Mouse (Mus musculus) left cerebral cortex, postnatal 25 days (tissue): ENCODE results near the gene Gpha2. TPM values are rescaled to one million over a fixed set of nuclear protein-coding genes. Genes with fewer than 3 reads are reported as not detected.
A peak's percentile ranks its signal among the peaks of the same experiment; 100 is the strongest.

Experiments used
- DNase-seq, 2 experiments: peaks; one replicate each; pipeline ENCODE4 v3.0.0; 2022; ENCODE audit warnings: low spot score in 2 of 2, mixed read lengths in 1 of 2
- intact Hi-C: fragments of 180-260 bp; cut with DNase I; formaldehyde crosslinking; loops from one replicate; pipeline ENCODE4 v1.15.1; 2025
- total RNA-seq, 2 experiments: library from RNA; stranded (reverse); gene quantifications; 2 replicates each; pipeline ENCODE4 v1.2.3; 2021

Gene Gpha2
- total RNA-seq, 2 experiments from 2014 or later, result not detected

GRCm38 (mm10) chr19:6240725-6241124 lies 14.5 kb downstream of the Gpha2 start:
- intact Hi-C loops, result no loop called here
- no peak for DNase-seq

- peak; percentile 98 to 99 for DNase-seq
- intact Hi-C loops, result no loop called here
Measured at GRCm38 (mm10) chr19:6241274-6242107, 15.3 kb downstream of the Gpha2 start, which contains the start of gene Atg2a. Gene Atg2a (plus strand): TSS chr19:6241668.

DNA sequence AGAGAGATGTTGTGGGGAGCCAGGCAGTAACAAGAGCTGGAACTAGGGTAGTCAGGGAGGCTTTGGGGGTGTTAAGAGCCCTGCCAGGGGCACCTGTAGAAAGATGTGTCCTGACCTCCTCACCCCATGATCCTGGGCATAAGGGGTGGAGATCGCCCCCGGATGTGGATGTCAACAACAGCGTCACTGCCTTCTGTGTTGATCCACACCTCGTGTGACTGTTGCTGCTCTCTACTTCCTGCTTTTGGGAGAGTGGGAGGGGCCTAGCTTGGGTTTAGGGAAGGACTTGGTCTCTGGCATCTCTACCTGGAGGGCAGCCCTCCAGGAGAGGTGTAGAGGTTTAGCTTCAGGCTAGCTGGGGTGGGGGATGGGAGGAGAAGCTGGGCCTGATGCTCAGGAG lies 16.1 kb downstream of the Gpha2 start:
- intact Hi-C loops, result no loop called here
- no peak for DNase-seq

DNA sequence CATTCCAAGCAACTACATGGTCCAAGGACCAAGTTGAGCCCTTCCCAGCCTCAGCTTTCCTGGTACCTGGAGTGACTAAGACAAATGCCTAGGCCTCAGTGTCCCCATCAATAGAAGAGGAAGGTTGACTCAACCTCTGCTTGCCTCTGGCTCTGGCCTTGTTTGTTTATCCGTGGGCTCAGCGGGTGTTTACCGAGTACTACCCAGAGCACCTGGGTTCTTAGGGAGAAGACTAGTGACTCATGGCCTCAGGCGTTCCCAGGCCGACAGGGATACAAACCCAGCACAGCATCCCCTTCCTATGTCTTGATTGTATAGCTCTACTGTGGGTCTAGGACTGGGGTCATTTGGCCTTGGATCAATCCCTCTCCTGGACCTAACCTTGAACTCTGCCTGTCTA lies 17.0 kb downstream of the Gpha2 start:
- DNase-seq, result no peak
- intact Hi-C loops, result no loop called here

- intact Hi-C loops, result no loop called here
- DNase-seq, result no peak
Measured at GRCm38 (mm10) chr19:6245806-6246205, 19.6 kb downstream of the Gpha2 start.

DNA sequence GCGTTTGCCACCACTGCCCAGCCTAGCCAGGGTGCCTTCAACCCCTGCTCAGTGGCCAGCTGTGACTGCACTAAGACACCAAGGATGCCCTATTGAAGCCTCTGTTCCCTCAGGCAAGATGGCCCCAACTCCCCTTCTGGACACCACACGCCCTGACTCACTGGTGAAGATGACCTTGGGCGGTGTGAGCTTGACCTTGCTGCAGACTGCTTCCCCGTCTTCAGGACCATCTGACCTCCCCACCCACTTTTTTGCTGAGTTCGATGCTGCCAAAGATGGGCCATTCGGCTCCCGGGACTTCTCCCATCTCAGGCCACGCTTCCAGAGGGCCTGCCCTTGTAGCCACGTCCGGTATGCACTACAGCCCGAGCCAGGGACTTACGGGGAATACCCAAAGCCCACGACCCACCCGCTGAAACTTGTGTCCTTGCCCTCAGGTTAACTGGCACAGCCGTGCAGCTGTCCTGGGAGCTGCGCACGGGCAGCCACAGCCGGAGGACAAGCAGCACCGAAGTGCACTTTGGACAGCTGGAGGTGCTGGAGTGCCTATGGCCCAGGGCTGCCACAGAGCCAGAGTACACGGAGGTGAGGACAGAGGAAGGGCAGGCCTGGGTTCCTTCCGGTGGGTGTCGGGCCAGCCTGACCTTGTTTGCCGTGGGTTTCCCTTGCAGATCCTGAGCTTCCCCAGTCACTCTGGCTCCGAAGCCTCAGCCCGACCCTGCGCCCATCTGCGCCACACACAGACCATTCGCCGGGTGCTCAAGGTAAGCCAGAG lies 21.5 kb downstream of the Gpha2 start:
- intact Hi-C loops, result no loop called here

DNA sequence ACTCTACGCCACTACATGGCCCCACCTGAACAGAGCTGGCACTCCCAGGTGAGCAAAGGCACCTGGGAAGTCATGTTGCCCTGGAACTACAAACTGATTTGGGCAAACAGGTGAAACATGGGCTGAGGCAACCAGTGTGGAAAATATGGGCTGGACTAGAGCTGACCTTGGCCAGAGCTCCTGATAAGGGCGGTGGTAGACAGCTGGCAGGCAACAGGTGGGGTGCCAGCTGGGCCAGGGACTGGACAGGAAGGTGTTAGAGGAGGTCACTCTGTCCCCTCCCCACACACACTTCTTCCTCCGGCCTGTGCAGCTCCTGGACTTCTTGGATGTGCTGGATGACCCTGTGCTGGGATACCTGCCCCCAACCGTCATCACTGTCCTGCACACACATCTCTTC lies 26.8 kb downstream of the Gpha2 start:
- intact Hi-C loops, result no loop called here
- DNase-seq, result no peak

More for the DNA sequence above, 21.5 kb downstream of the Gpha2 start:
- DNase-seq, result no peak

- no peak for DNase-seq
- intact Hi-C loops, result no loop called here
Measured at GRCm38 (mm10) chr19:6260428-6260827, 34.2 kb downstream of the Gpha2 start.

DNA sequence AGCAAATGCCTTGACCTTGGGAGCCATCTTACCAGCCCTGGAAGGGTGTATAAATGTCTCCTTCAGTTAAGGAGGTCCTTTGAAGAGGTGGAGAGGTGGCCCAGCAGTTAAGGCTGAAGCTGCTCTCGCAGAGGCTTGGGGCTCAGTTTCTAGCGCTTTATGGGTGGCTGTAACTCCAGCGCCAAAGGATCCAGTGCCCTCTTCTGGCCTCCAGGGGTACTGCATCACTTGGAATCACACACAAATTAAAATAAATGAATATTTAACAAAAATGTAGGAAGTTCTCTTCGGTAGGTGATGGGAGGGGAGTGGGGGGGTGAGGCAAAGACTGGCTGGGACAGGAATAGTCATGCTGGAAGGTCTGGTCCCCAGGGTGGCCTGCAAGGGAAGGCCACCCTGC lies 34.8 kb downstream of the Gpha2 start:
- no peak for DNase-seq
- intact Hi-C loops, result no loop called here

GRCm38 (mm10) chr19:6261379-6261778 lies 35.2 kb downstream of the Gpha2 start:
- DNase-seq, result no peak
- intact Hi-C loops, result no loop called here

DNA sequence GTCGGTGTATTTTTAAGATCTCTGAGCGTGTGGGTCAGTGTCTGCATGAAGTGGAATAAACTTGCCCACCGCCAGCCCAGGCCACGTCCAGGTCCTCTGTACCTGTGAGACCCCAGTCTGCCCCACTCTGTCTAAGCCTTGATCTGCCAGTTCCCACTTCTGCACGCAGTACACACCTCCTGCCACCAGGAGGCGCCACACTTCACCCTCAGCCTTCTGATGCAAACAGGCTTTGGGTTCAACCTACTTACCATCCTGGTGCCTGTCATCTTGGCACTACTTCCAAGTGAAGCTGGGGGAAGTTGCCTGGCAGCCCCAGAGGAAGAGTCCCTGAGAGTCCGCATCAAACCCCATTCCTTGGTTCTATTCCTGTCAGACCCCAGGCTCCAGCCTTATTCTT lies 36.0 kb downstream of the Gpha2 start:
- peak; percentile 34 to 62 for DNase-seq
- intact Hi-C loops, result no loop called here

DNA sequence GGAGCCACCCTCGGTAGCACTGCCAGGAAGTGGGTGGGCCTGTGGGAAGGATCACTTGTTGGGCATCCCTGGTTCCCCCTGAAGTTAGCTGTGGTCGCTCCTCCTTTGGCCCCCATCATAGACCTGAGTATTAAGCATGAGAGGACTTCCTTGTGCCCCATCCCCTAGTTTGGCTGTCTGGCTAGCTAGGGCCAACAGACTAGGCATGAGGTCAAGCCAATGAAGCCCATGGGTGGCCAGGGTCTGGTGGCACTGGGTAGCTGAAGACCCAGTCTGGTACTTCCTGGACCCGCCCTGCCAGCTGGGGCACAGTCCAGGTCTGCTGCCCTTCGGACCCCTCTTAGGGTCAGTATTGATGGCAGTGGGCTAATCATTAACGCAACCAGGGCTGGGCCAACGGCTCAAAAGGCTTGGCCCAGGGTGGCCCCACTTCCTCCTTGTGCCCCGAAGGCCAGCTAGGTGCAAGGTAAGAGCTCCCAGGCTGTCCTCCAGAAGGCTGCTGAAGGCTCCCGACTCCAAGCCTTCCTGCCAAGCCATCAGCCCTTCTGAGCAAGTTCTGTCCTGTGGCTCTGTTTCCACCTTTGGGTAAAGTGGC lies 36.8 kb downstream of the Gpha2 start:
- no peak for DNase-seq
- intact Hi-C loops, result no loop called here

DNA sequence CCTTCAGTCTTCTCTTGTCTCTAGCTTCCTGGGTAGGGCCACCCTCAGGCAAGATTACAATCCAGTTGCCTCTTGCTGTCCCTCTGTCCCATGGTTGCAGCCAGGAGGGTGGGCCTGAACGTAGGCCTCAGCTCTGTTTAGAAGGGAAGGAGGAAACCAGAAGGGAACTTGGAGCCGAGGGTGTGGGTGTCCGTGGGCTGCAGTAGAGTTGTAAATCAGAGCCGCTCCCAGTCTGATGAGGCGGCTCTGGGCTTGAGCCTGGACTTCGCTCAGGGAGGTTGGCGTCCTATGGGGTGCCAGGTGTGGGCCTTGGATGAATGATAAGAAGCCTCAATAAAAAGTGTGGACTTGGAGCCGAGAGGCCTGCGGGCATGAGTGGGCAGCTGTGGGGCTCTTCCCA lies 38.0 kb downstream of the Gpha2 start:
- peak in 1 of 2 experiments; percentile 74 for DNase-seq
- intact Hi-C loops, result no loop called here

DNA sequence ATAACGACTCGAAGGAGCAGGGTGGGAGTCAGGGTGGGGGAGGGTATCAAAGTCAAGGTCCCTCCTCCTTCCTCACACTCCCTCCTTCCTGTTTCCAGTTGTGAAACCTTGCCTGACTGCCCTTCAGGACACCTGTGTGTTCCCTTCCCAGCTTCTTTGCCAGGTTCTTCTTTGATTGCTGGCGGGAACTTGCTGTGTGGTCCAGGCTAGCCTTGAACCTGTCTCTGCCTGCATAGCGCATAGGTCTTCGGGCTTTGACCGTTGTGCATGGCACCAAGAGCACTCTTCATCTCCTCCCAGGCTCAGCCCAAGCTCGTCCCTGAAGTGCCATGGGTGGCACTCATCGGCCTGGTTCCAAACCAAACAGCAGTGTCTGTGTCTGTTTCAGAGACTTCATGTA lies 38.8 kb downstream of the Gpha2 start:
- intact Hi-C loops, result no loop called here
- DNase-seq, result no peak

GRCm38 (mm10) chr19:6265727-6266182 lies 39.6 kb downstream of the Gpha2 start:
- intact Hi-C loops, result no loop called here
- DNase-seq, result no peak

GRCm38 (mm10) chr19:6267306-6268169 lies 41.4 kb downstream of the Gpha2 start:
- intact Hi-C loops, result loop anchor here (1.0 kb wide), 2 partner anchors 38 to 64 kb away; no protein-coding TSS in a partner anchor
- DNase-seq, result no peak

- intact Hi-C loops, result loop anchor here (1.0 kb wide), 2 partner anchors 37 to 63 kb away; no protein-coding TSS in a partner anchor
- peak; percentile 81 to 85 for DNase-seq
Measured at GRCm38 (mm10) chr19:6268170-6268528, 42.0 kb downstream of the Gpha2 start.

- intact Hi-C loops, result loop anchor here (1.0 kb wide), 2 partner anchors 37 to 63 kb away; no protein-coding TSS in a partner anchor
- no peak for DNase-seq
Measured at GRCm38 (mm10) chr19:6268670-6269132, 42.5 kb downstream of the Gpha2 start.

DNA sequence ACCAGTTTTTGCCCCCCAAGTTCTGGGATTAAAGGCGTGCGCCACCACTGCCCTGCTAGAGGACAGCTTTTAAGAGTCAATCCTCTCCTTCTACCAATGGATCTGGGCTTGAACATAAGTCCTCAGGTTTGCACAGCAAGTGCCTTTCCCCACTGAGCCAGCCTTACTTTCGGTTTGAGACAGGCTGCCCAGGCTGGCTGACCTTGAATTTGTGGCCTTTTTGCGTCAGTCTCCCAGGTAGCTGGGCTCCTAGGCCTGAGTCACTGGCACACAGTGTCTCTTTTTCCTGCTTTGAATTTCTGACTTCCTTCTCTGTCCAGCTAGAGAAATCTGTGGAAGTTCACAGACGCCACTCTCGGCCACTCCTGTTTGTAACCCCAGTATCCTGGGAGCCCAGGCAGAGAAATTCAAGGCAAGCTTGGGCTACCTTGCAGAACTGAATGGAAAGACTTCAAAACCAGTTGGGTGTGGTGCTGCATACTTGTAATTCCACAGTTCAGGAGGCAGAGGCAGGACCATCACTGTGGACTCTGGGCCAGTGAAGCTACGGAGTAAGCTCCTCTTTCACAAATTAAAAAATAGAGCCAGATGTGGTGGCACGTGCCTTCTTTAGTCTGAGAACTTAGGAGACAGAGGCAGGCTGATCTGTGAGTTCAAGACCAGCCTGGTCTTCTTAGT lies 43.8 kb downstream of the Gpha2 start:
- intact Hi-C loops, result no loop called here

More for the DNA sequence above, 43.8 kb downstream of the Gpha2 start:
- DNase-seq, result no peak
